Mouse (Mus musculus) kidney, embryonic 16.5 days (tissue): Measurements from ENCODE around the gene Ebp. TPM values are rescaled to one million over a fixed set of nuclear protein-coding genes. Genes with fewer than 3 reads are reported as not detected.

Experiments
- ATAC-seq: fragments of 200-750 bp; cut with Nextera tagmentation; 2 replicates; pipeline ENCODE4 v1.8.0; 2017; ENCODE audit warnings: moderate TSS enrichment; ENCODE audit not compliant: low FRiP score, low TSS enrichment
- H3K27ac ChIP-seq: fragments of 300-500 bp; sonication (generic); 2 replicates; pipeline ENCODE4 v1.5.1; 2014; ENCODE audit warnings: low read length
- H3K27me3 ChIP-seq: fragments of 300-500 bp; sonication (generic); 2 replicates; pipeline ENCODE4 v1.6.1; 2014; ENCODE audit warnings: low read length, control low read depth, mixed read lengths; ENCODE audit not compliant: insufficient read depth
- H3K36me3 ChIP-seq: fragments of 300-500 bp; sonication (generic); 2 replicates; pipeline ENCODE4 v1.6.1; 2014; ENCODE audit warnings: low read length, control low read depth, mixed read lengths; ENCODE audit not compliant: insufficient read depth
- H3K4me1 ChIP-seq: fragments of 300-500 bp; sonication (generic); 2 replicates; pipeline ENCODE4 v1.6.1; 2014; ENCODE audit warnings: low read length, control low read depth, mixed read lengths; ENCODE audit not compliant: insufficient read depth
- H3K4me2 ChIP-seq: fragments of 300-500 bp; sonication (generic); replicated peaks from 2 replicates; pipeline ENCODE4 v1.6.1; 2014; ENCODE audit warnings: low read depth, low read length
- H3K4me3 ChIP-seq: fragments of 300-500 bp; sonication (generic); 2 replicates; pipeline ENCODE4 v1.5.1; 2014; ENCODE audit warnings: mild to moderate bottlenecking, low read length
- H3K9ac ChIP-seq: fragments of 300-500 bp; sonication (generic); replicated peaks from 2 replicates; pipeline ENCODE4 v1.6.1; 2014; ENCODE audit warnings: low read length
- H3K9me3 ChIP-seq: fragments of 300-500 bp; sonication (generic); 2 replicates; pipeline ENCODE4 v1.6.1; 2016; ENCODE audit warnings: low read length, control low read depth
- WGBS: fragments of 180-500 bp; shearing (Covaris S2); extraction: QIAGEN DNeasy Blood & Tissue Kit; methylation state at CpG from one replicate; pipeline ENCODE4 v1.1.7; 2014; 5-methylcytosine and 5-hydroxymethylcytosine counted together
- polyA plus RNA-seq: library from polyadenylated mRNA; unstranded; fragments of >200 nt; fragmentation: Nextera tagmentation; extraction: Ambion mirVana; gene quantifications from 2 replicates; pipeline ENCODE4 v1.2.1, GENCODE M21; 2015

Ebp gene
- 43.6 and 44.8 TPM in 2 replicates for polyA plus RNA-seq

- Histone ChIP-seq H3K36me3 (no peaks in the 10 kb centered on the region), H3K4me3 (peak within 1 kb of the TSS; percentile 61), H3K9me3 (no peaks in the 10 kb centered on the region), H3K27ac (0 out of 2 replicates have a peak within 1 kb of the TSS, but pooled peaks have one; percentile 38), H3K27me3 (no peaks in the 10 kb centered on the region), H3K4me2 (peak within 1 kb of the TSS; percentile 67), H3K4me1 (no peaks in the 10 kb centered on the region), H3K9ac (peak within 1 kb of the TSS; percentile 74)
- peak; percentile 21; the same call in 1 of the 2 replicates for ATAC-seq
- 34% methylated on average over 10 of the region's 10 CpGs for WGBS
Measured at GRCm38 (mm10) chrX:8193419-8193723, at the start of gene Ebp. Gene Ebp (minus strand): TSS chrX:8193512.

DNA sequence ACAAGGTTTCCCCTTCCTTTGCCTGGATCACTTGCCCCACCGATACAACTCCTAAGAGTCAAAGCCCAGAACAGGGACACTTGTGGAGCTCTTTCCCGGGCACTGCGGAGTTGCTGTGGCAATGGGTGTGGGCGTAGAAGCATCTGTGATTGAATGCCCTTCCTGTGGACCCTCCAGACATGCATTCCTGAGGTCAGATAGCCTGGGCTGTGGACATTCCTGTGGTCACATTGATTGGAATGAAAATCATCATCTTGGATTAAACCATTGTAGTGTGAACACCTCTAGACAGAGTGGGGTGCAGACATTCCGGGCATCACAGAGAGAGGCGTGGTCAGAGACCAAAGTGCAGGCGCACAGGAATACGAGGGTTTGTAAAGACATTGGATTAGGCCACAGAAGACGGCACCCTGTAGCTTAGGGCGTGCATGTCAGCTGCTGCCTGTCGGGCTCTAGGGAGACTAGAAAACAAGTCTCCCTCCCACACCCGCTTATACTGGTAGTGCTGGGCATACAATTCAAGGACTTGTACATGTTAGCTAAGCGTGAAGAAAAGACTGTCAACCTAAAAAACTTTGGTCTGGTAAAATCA lies 45.6 kb upstream of the Ebp start:
- H3K9me3 ChIP-seq, result no peaks in the 10 kb centered on the region
- H3K27ac ChIP-seq, result no peak overlapping the region
- 79% methylated on average over 13 of the region's 13 CpGs for WGBS
- no peaks in the 10 kb centered on the region for H3K4me1 ChIP-seq
- H3K4me2 ChIP-seq, result no peak overlapping the region
- H3K4me3 ChIP-seq, result no peak overlapping the region
- ATAC-seq, result no peak
- H3K36me3 ChIP-seq, result no peaks in the 10 kb centered on the region
- no peaks in the 10 kb centered on the region for H3K27me3 ChIP-seq
- H3K9ac ChIP-seq, result no peak overlapping the region

DNA sequence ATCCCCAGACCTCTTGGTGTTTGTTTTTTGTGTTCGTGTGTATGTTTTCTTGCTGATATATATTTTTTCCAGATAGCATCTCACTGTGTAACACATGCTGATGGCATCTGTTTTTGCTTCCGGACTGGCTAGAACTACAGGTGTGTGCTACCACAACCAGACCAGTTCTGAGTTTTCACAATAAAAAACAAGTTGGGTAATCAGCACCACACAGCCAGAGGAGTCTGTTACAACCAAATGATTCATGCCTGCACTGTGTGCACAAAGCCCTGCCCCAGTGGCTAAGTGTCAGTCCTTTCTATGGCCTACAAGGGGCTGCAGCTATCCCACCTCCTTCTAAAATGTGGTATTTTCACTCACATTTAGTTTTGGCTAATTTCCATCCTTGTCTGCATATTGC lies 43.4 kb upstream of the Ebp start:
- Histone ChIP-seq H3K36me3 (no peaks in the 10 kb centered on the region), H3K27me3 (no peaks in the 10 kb centered on the region), H3K4me1 (no peaks in the 10 kb centered on the region), H3K9me3 (no peaks in the 10 kb centered on the region), H3K4me2 (no peak overlapping the region), H3K27ac (no peak overlapping the region), H3K9ac (no peak overlapping the region), H3K4me3 (no peak overlapping the region)
- WGBS, result 85% methylated on average over 2 of the region's 2 CpGs
- no peak for ATAC-seq

- Histone ChIP-seq H3K36me3 (no peaks in the 10 kb centered on the region), H3K27me3 (no peaks in the 10 kb centered on the region), H3K4me1 (no peaks in the 10 kb centered on the region), H3K9me3 (no peaks in the 10 kb centered on the region), H3K4me3 (no peak overlapping the region), H3K27ac (no peak overlapping the region), H3K9ac (no peak overlapping the region), H3K4me2 (no peak overlapping the region)
- WGBS, result 93% methylated on average over 3 of the region's 3 CpGs
- ATAC-seq, result no peak
Measured at GRCm38 (mm10) chrX:8233602-8234001, 40.3 kb upstream of the Ebp start.

DNA sequence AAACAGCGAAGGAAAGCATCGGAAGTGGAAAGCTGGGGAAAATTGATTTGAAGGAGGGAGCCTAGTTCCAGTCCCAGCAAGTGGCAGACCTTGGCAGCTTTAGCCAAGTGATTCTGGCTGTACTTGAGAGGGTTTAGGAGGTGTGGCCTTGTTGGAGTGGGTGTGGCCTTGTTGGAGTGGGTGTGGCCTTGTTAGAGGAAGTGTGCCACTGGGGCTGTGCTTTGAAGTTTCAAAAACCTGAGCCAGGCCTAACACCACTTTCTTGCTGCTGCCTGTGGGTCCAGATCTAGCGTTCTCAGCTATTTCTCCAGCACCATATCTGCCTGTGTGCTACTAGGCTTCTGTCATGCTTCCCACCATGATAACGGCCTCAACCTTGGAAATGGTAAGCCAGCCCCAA lies 37.0 kb upstream of the Ebp start:
- Histone ChIP-seq H3K27me3 (no peaks in the 10 kb centered on the region), H3K27ac (no peak overlapping the region), H3K4me2 (no peak overlapping the region), H3K36me3 (no peaks in the 10 kb centered on the region), H3K9me3 (no peaks in the 10 kb centered on the region), H3K4me1 (no peaks in the 10 kb centered on the region), H3K4me3 (no peak overlapping the region), H3K9ac (no peak overlapping the region)
- no peak for ATAC-seq
- 79% methylated on average over 4 of the region's 4 CpGs for WGBS

- Histone ChIP-seq H3K4me3 (no peak overlapping the region), H3K4me2 (no peak overlapping the region), H3K4me1 (no peaks in the 10 kb centered on the region), H3K27me3 (no peaks in the 10 kb centered on the region), H3K9me3 (no peaks in the 10 kb centered on the region), H3K9ac (no peak overlapping the region), H3K36me3 (no peaks in the 10 kb centered on the region), H3K27ac (no peak overlapping the region)
- 88% methylated on average over 7 of the region's 7 CpGs for WGBS
- no peak for ATAC-seq
Measured at GRCm38 (mm10) chrX:8223473-8223872, 30.2 kb upstream of the Ebp start.

- Histone ChIP-seq H3K4me3 (no peak overlapping the region), H3K4me2 (no peak overlapping the region), H3K9me3 (no peaks in the 10 kb centered on the region), H3K27ac (no peak overlapping the region), H3K4me1 (no peaks in the 10 kb centered on the region), H3K27me3 (no peaks in the 10 kb centered on the region), H3K9ac (no peak overlapping the region), H3K36me3 (no peaks in the 10 kb centered on the region)
- ATAC-seq, result no peak
- WGBS, result 58% methylated on average over 7 of the region's 7 CpGs
Measured at GRCm38 (mm10) chrX:8222678-8223421, 29.5 kb upstream of the Ebp start.

- Histone ChIP-seq H3K4me2 (no peak overlapping the region), H3K9ac (no peak overlapping the region), H3K27me3 (no peaks in the 10 kb centered on the region), H3K4me3 (no peak overlapping the region), H3K36me3 (no peaks in the 10 kb centered on the region), H3K4me1 (no peaks in the 10 kb centered on the region), H3K27ac (no peak overlapping the region), H3K9me3 (no peaks in the 10 kb centered on the region)
- no peak for ATAC-seq
- 80% methylated on average over 3 of the region's 3 CpGs for WGBS
Measured at GRCm38 (mm10) chrX:8222296-8222677, 29.0 kb upstream of the Ebp start.

DNA sequence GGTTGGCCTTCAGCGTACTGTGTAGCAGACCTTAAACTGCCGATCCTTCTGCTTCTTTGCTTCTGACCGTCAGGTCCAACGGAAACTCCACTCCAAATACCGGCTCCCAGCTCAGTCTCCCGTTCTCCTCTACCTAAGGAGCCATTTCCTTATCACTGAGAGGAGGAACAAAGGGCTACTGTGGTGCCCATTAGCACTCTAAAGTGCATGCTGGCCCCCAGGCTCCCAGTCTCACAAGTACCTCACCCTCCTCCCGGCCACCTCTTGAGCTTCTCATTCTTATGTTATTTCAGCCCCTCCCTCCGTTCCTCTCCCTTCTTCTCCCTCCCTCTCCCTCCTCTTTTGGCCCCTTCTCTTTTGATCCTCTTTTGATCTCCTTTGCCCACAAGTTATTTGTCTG lies 26.3 kb upstream of the Ebp start:
- Histone ChIP-seq H3K9ac (no peak overlapping the region), H3K36me3 (no peaks in the 10 kb centered on the region), H3K4me3 (no peak overlapping the region), H3K27ac (no peak overlapping the region), H3K9me3 (no peaks in the 10 kb centered on the region), H3K4me1 (no peaks in the 10 kb centered on the region), H3K4me2 (no peak overlapping the region), H3K27me3 (no peaks in the 10 kb centered on the region)
- WGBS, result 26% methylated on average over 8 of the region's 8 CpGs
- ATAC-seq, result no peak

DNA sequence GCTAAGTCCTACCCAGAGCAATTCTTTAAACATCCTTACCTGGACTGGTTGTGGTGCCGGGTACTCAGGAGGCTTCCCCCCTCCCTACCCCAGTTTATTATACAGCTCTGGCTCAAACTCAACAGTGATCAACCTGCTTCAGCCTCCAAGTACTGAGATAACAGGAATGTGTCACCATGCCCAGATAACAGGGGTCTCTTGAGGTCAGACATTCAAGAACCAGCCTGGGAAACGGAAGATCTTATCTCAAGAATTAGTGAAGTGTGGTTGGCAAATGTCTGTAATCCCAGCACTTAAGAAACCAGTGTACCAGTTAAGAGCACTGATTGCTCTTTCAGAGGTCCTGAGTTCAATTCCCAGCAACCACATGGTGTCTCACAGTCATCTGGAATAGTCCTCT lies 24.8 kb upstream of the Ebp start:
- 65% methylated on average over 2 of the region's 2 CpGs for WGBS
- Histone ChIP-seq H3K9ac (no peak overlapping the region), H3K27me3 (no peaks in the 10 kb centered on the region), H3K4me1 (no peaks in the 10 kb centered on the region), H3K36me3 (no peaks in the 10 kb centered on the region), H3K4me3 (no peak overlapping the region), H3K27ac (no peak overlapping the region), H3K4me2 (no peak overlapping the region), H3K9me3 (no peaks in the 10 kb centered on the region)
- ATAC-seq, result no peak
